Comparison of ENCODE assay signal across 12 mouse cellular contexts in genomic region chr16:57580041-57580440, GRCm38 (mm10). TPM values are rescaled to one million over a fixed set of nuclear protein-coding genes. Genes with fewer than 3 reads are reported as not detected.
A peak's percentile ranks its signal among the peaks of the same experiment; 100 is the strongest.
DNase-seq lines count a peak whose midpoint lies in the region; ATAC-seq and TF ChIP-seq lines count a peak whose summit lies in the region.
"Had no signal": no experiment of that assay in that cellular context is flagged by ENCODE, and none has a peak within 500 bp of the region (broad histone marks: within the 10 kb centered on the region; RNA-seq: fewer than 3 reads in every experiment).

No protein-coding gene starts in this region.

- no peaks in the 10 kb centered on the region for H3K4me1 ChIP-seq in heart, postnatal 0 days (ENCODE audit: control insufficient read depth, insufficient read depth)
- H3K4me1 ChIP-seq in spleen, adult 2 months (ENCODE audit: control insufficient read depth, insufficient read depth, insufficient read length), result no peaks in the 10 kb centered on the region
- no peaks in the 10 kb centered on the region; the same call in 1 of the 2 replicates for H3K4me1 ChIP-seq in liver, embryonic 12.5 days

- H3K9ac ChIP-seq in heart, postnatal 0 days (replicated peaks; ENCODE audit: low read depth, low read length), result no peak overlapping the region
- no peak overlapping the region for H3K9ac ChIP-seq in liver, embryonic 12.5 days

- H3K4me2 ChIP-seq in heart, postnatal 0 days (ENCODE audit: low read depth, low read length), result no peak overlapping the region
- H3K4me2 ChIP-seq in liver, embryonic 12.5 days, result no peak overlapping the region

- no peaks in the 10 kb centered on the region for H3K9me3 ChIP-seq in heart, postnatal 0 days (replicated peaks; ENCODE audit: control insufficient read depth, low read length)
- H3K9me3 ChIP-seq in liver, embryonic 12.5 days (replicated peaks), result no peaks in the 10 kb centered on the region

- H3K27me3 ChIP-seq in heart, postnatal 0 days (ENCODE audit: control insufficient read depth, insufficient read depth, low read length), result no peaks in the 10 kb centered on the region
- no peaks in the 10 kb centered on the region for H3K27me3 ChIP-seq in spleen, adult 2 months (ENCODE audit: control insufficient read depth, insufficient read depth, low read length)
- H3K27me3 ChIP-seq in liver, embryonic 12.5 days (replicated peaks), result no peaks in the 10 kb centered on the region

- peaks cover 6% of the 10 kb centered on the region; the same call in 1 of the 2 replicates for H3K36me3 ChIP-seq in heart, postnatal 0 days (replicated peaks; ENCODE audit: control insufficient read depth, insufficient read depth, low read length)
- peaks cover 1% of the 10 kb centered on the region; the same call in 1 of the 2 replicates for H3K36me3 ChIP-seq in spleen, adult 2 months (ENCODE audit: control insufficient read depth, insufficient read depth, low read length)
- H3K36me3 ChIP-seq in liver, embryonic 12.5 days, result no peaks in the 10 kb centered on the region

- DNase-seq in heart, postnatal 0 days (ENCODE audit: low spot score), result no peak
- DNase-seq in heart, postnatal 4 days, result no peak
- no peak for DNase-seq in spleen, adult 2 months (ENCODE audit: low read depth in 1 of 2, low spot score in 2 of 2)
- no peak for DNase-seq in spleen, postnatal 14 days (ENCODE audit: low spot score in 2 of 2)
- DNase-seq in thymus, postnatal 4 days, result no peak
- DNase-seq in right cerebral cortex, adult 2 months (ENCODE audit: low spot score in 2 of 2), result no peak
- DNase-seq: cerebellum, adult 2 months; embryo, embryonic 11 days; right cerebral cortex, postnatal 25 days had no signal

- no peak for TF ChIP-seq CTCF in heart, postnatal 0 days (IDR thresholded peaks at IDR 0.05; ENCODE audit: low read depth)
- TF ChIP-seq CTCF in spleen, adult 2 months (IDR thresholded peaks at IDR 0.05; ENCODE audit: extremely low read depth, insufficient read depth, insufficient read length, insufficient replicate concordance), result no peak

- H3K4me3 ChIP-seq in heart, postnatal 0 days (ENCODE audit: low read depth, low read length), result no peak overlapping the region
- no peak overlapping the region for H3K4me3 ChIP-seq in spleen, adult 2 months (ENCODE audit: extremely low read depth, insufficient read depth, insufficient read length)
- no peak overlapping the region for H3K4me3 ChIP-seq in liver, embryonic 12.5 days
- H3K4me3 ChIP-seq: erythroblast, embryonic 14.5 days had no signal

- 28% methylated on average over 7 of the region's 7 CpGs for WGBS in heart, postnatal 0 days
- 52% methylated on average over 7 of the region's 7 CpGs for WGBS in spleen, adult 2 months
- WGBS in liver, embryonic 12.5 days (ENCODE audit: insufficient replicate concordance), result 43% methylated on average over 7 of the region's 7 CpGs

- TF ChIP-seq POLR2A in spleen, adult 2 months (IDR thresholded peaks at IDR 0.05; ENCODE audit: low read depth, low read length), result no peak

- TF ChIP-seq EP300 in heart, postnatal 0 days (IDR thresholded peaks at IDR 0.05; ENCODE audit: low read depth), result no peak

- peak; percentile 42; the same call in 1 of the 2 replicates for ATAC-seq in heart, postnatal 0 days (ENCODE audit: insufficient read depth, low read depth)
- ATAC-seq in liver, embryonic 12.5 days, result 0 out of 2 replicates have a peak, but pooled peaks have one; percentile 27
- 0 out of 2 replicates have a peak, but pooled peaks have one; percentile 22 for ATAC-seq in monocyte, adult 5-6 weeks (replicated peaks; ENCODE audit: insufficient number of reproducible peaks, low FRiP score, low TSS enrichment, poor library complexity, severe bottlenecking)

- peak overlapping the region; percentile 41 for H3K27ac ChIP-seq in heart, postnatal 0 days (ENCODE audit: low read depth)
- H3K27ac ChIP-seq in spleen, adult 2 months (ENCODE audit: insufficient read depth, low read length), result peak overlapping the region; percentile 4; the same call in 1 of the 2 replicates
- no peak overlapping the region for H3K27ac ChIP-seq in liver, embryonic 12.5 days

RNA-seq across cellular contexts. Expression of gene Cmss1, which starts 26.6 kb away (rescaled TPM):
- total RNA-seq in heart, postnatal 0 days (2014; rRNA removed; ENCODE audit: low replicate concordance), result 7.0 and 17.0 TPM in 2 replicates
- polyA plus RNA-seq in heart, postnatal 0 days (2015; fragmentation: Nextera tagmentation; extraction: Ambion mirVana), result 50.3 and 56.6 TPM in 2 replicates
- total RNA-seq in heart, postnatal 4 days (2021), result 10 to 100 TPM; 33.9 to 39.6 TPM
- polyA plus RNA-seq in spleen, adult 2 months (2012; rRNA removed), result 3.0 and 3.4 TPM in 2 replicates
- polyA plus RNA-seq in liver, embryonic 12.5 days (2016; fragmentation: Nextera tagmentation; extraction: Ambion mirVana), result 44.4 and 47.6 TPM in 2 replicates
- total RNA-seq in monocyte, adult 5-6 weeks (2017), result 3.9 to 11.3 TPM (median 9.0 TPM) in 3 replicates
